ENCODE assay signal across 17 mouse cellular contexts in the genomic region with DNA sequence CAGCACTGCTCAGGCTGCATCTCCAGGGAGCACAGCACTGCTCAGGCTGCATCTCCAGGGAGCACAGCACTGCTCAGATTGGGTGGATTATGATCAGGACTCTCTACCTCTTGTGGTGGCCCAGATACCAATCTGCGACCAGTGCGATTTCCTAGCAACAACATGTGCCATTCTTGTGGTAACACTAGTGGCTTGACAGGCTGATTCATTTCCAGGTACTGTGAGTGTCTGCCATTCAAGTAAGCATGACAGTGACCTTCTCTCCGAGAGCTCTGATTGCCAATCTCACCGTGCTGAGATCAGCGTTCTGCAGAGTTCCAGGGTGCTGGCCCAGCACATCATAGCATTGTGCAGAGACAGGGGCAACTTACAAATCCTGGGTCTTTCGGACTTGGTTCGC. TPM values are rescaled to one million over a fixed set of nuclear protein-coding genes. Genes with fewer than 3 reads are reported as not detected.
"Had no signal": no experiment of that assay in that cellular context is flagged by ENCODE, and none has a peak within 500 bp of the region (broad histone marks: within the 10 kb centered on the region; RNA-seq: fewer than 3 reads in every experiment).

No protein-coding gene starts in this region.

- H3K4me2 ChIP-seq: liver, embryonic 15.5 days; lung, embryonic 14.5 days; neural tube, embryonic 12.5 days; stomach, embryonic 15.5 days had no signal

- H3K9ac ChIP-seq: liver, embryonic 15.5 days; liver, postnatal 0 days; lung, embryonic 14.5 days; neural tube, embryonic 12.5 days; stomach, embryonic 15.5 days had no signal

- H3K27ac ChIP-seq: liver, embryonic 15.5 days; midbrain, embryonic 10.5 days; neural tube, embryonic 12.5 days; stomach, embryonic 15.5 days; stomach, postnatal 0 days had no signal

- H3K4me3 ChIP-seq: liver, embryonic 15.5 days; midbrain, embryonic 10.5 days; neural tube, embryonic 12.5 days; stomach, embryonic 15.5 days had no signal

- H3K9me3 ChIP-seq: liver, embryonic 15.5 days; midbrain, embryonic 10.5 days; neural tube, embryonic 12.5 days; stomach, embryonic 15.5 days had no signal

- H3K36me3 ChIP-seq: liver, embryonic 15.5 days; midbrain, embryonic 10.5 days; neural tube, embryonic 12.5 days; stomach, embryonic 15.5 days had no signal

- H3K4me1 ChIP-seq: liver, embryonic 15.5 days; midbrain, embryonic 10.5 days; neural tube, embryonic 12.5 days; stomach, embryonic 15.5 days had no signal

- ATAC-seq: liver, postnatal 0 days; midbrain, embryonic 16.5 days had no signal

- DNase-seq: liver, postnatal 0 days; lung, embryonic 14.5 days; lung, postnatal 10 days; lung, postnatal 4 days; midbrain, embryonic 14.5 days; right cerebral cortex, postnatal 14 days; thymus, adult 2 months; thymus, postnatal 25 days; thymus, postnatal 4 days had no signal

- H3K27me3 ChIP-seq: liver, embryonic 15.5 days; neural tube, embryonic 12.5 days; stomach, embryonic 15.5 days had no signal

RNA-seq across cellular contexts. Expression of a gene that starts 15.9 kb away (rescaled TPM):
- total RNA-seq: megakaryocyte-erythroid progenitor cell, adult 5-6 weeks had no signal
- polyA plus RNA-seq: liver, embryonic 15.5 days; lung, embryonic 14.5 days; midbrain, embryonic 10.5 days; midbrain, embryonic 14.5 days; midbrain, embryonic 16.5 days; neural tube, embryonic 12.5 days; neural tube, embryonic 14.5 days had no signal
